Mouse (Mus musculus) testis, postnatal 14 days (tissue): ENCODE results near the gene Vmn2r58.
"Not testable (repeated sequence)": the region's sequence is repeated elsewhere in the genome, so short reads cannot be mapped to it uniquely, and the experiment has no call there.

Source experiments
- DNase-seq: peaks from one replicate; pipeline ENCODE4 v3.0.0; 2021; ENCODE audit warnings: low spot score

Gene Vmn2r58

GRCm38 (mm10) chr7:41872612-41873011, at the start of gene Vmn2r58:
Gene Vmn2r58, minus strand, starts transcription at chr7:41872712.
- DNase-seq = not testable (repeated sequence)
